Mouse (Mus musculus): Measurements from ENCODE around the gene Mbnl2. TPM values are rescaled to one million over a fixed set of nuclear protein-coding genes. Genes with fewer than 3 reads are reported as not detected.
A peak's percentile ranks its signal among the peaks of the same experiment; 100 is the strongest.
"Not testable (repeated sequence)": the region's sequence is repeated elsewhere in the genome, so short reads cannot be mapped to it uniquely, and the experiment has no call there.

The Mbnl2 gene
- polyA plus RNA-seq, 1 experiment from 2014 or later: 110 TPM

DNA sequence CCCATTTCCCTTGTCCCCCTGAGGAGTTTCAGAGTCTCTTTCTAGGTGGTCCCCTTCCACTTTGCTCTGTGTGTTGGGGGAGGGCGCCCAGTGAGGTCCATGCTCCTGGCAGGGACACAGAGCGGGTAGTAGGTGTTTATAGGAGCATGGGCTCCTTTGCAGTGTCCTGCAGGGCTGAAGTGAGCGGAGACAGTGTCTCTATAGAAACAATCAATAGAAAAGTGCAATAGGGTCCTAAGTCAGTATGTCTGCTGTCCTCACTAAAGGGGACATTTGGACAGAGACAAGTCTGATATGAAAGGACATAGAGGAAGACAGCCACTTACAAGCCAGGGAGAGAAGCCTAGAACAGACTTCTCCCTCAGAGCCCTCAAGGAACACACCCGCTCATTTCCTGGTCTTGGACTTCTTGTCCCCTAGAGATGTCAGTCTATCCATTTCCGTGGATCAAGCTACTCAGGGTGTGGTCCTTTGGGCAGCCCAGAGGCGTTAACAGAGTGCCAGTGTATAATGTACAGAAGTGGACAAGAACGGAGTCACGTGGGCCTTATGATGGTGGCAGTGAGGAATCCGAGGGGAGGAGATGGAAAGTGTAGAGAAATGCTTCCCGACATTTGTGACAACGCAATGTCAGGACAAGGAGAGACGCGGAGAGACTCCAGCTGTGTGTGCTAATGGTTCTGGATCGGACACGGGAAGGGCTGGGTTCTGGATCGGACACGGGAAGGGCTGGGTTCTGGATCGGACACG, 82.0 kb downstream of the Mbnl2 start:
- peaks cover 37% of the 10 kb centered on the region for H3K4me1 ChIP-seq (ENCODE audit: insufficient read depth)
- TF ChIP-seq CTCF (IDR thresholded peaks at IDR 0.05; ENCODE audit: low read depth): no peak
- H3K9me3 ChIP-seq (ENCODE audit: low read depth, low read length): no peaks in the 10 kb centered on the region
- no peaks in the 10 kb centered on the region for H3K27me3 ChIP-seq (ENCODE audit: insufficient read depth, low read length)
- 94% methylated on average over 19 of the region's 19 CpGs for WGBS
- H3K9ac ChIP-seq: no peak overlapping the region
- H3K36me3 ChIP-seq (ENCODE audit: insufficient read depth): 0 out of 2 replicates have a peak, but pooled peaks cover 4% of the 10 kb centered on the region
- no peak for ATAC-seq (ENCODE audit: insufficient read depth)
- H3K27ac ChIP-seq (ENCODE audit: low read depth): no peak overlapping the region
- DNase-seq: no peak
- H3K4me3 ChIP-seq (ENCODE audit: low read depth, low read length): no peak overlapping the region
- H3K4me2 ChIP-seq: no peak overlapping the region

DNA sequence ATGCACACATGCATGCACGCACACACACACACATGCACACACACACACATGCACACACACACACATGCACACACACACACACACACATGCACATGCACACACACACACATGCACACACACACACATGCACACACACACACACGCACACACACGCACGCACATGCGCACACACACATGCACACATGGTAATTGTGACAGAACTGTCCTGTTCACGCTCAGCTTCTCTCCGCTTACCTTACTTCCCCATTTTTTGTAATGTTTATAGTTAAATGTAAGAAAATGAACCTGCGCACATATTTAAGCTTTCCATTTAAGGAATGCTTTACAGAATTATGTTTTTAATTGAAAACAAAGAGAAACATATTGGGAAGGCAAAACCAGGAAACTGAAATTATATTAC, 84.1 kb downstream of the Mbnl2 start:
- not testable (repeated sequence) for H3K4me3 ChIP-seq (ENCODE audit: low read depth, low read length); ATAC-seq (ENCODE audit: insufficient read depth); H3K36me3 ChIP-seq (ENCODE audit: insufficient read depth); H3K27ac ChIP-seq (ENCODE audit: low read depth); H3K27me3 ChIP-seq (ENCODE audit: insufficient read depth, low read length); DNase-seq; H3K4me2 ChIP-seq; H3K9ac ChIP-seq; H3K9me3 ChIP-seq (ENCODE audit: low read depth, low read length)
- WGBS: 95% methylated on average over 8 of the region's 8 CpGs
- H3K4me1 ChIP-seq (ENCODE audit: insufficient read depth): peaks cover 21% of the 10 kb centered on the region

DNA sequence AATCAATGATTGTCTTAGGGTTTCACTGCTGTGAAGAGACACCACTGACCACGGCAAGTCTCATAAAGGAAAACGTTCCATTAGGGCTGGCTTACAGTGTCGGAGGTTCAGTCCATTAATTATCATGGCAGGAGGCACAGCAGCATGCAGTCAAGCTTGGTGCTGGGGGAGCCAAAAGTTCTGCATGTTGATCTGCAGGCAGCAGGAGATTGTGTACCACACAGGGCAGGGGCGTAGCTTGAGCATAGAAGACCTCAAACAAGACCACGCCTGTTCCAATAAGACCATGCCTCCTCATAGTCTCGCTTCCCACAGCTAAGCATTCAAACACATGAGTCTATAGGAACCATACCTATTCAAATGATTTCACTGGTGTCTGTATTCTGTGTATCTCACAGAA, 85.7 kb downstream of the Mbnl2 start:
- ATAC-seq (ENCODE audit: insufficient read depth): no peak

DNA sequence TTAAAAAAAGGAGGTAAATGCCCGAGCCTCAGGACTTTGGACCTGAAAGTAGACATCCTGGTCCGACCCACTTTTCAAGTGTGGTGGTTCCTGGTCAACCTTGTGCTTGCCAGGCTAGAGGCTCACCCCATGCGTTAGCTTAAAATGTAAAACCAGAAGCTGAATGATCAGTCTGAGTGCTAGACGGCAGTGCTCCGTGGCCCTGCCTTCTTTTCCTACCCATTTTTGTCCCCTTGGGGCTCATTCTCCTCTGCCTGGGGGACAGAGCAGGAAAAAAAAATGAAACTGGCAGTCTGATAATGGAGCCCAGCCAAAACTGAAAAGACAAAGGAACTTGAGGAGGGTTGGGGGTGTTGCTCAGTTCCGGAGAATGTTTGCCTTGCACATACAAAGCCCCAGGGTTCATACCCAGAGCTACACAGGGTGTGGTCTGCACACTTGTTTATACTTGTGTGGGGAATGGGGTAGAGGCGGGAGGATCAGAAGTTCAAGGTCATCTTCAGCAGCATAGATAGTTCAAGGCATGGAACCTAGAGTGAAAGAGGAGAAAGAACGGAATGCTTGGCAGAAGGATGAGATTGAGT, 87.0 kb downstream of the Mbnl2 start:
- peaks cover 8% of the 10 kb centered on the region; the same call in 1 of the 2 replicates for H3K4me1 ChIP-seq (ENCODE audit: insufficient read depth)
- WGBS: 44% methylated on average over 8 of the region's 8 CpGs
- H3K4me2 ChIP-seq: no peak overlapping the region
- DNase-seq (peak; percentile 77), ATAC-seq (ENCODE audit: insufficient read depth) (peak; percentile 81; the same call in 1 of the 2 replicates)
- H3K36me3 ChIP-seq (ENCODE audit: insufficient read depth): peaks cover 4% of the 10 kb centered on the region; the same call in 1 of the 2 replicates
- no peaks in the 10 kb centered on the region for H3K27me3 ChIP-seq (ENCODE audit: insufficient read depth, low read length)
- peak overlapping the region; percentile 60; the same call in 1 of the 2 replicates for H3K27ac ChIP-seq (ENCODE audit: low read depth)
- no peak overlapping the region for H3K4me3 ChIP-seq (ENCODE audit: low read depth, low read length)
- TF ChIP-seq CTCF (IDR thresholded peaks at IDR 0.05; ENCODE audit: low read depth): no peak
- no peaks in the 10 kb centered on the region for H3K9me3 ChIP-seq (ENCODE audit: low read depth, low read length)
- no peak overlapping the region for H3K9ac ChIP-seq

More for the DNA sequence above, 85.7 kb downstream of the Mbnl2 start:
- Histone ChIP-seq H3K4me1 (ENCODE audit: insufficient read depth) (peaks cover 8% of the 10 kb centered on the region), H3K9me3 (ENCODE audit: low read depth, low read length) (no peaks in the 10 kb centered on the region), H3K4me2 (no peak overlapping the region), H3K9ac (no peak overlapping the region), H3K4me3 (ENCODE audit: low read depth, low read length) (no peak overlapping the region), H3K27me3 (ENCODE audit: insufficient read depth, low read length) (no peaks in the 10 kb centered on the region), H3K27ac (ENCODE audit: low read depth) (no peak overlapping the region), H3K36me3 (ENCODE audit: insufficient read depth) (0 out of 2 replicates have a peak, but pooled peaks cover 4% of the 10 kb centered on the region)
- DNase-seq: no peak
- WGBS: 64% methylated on average over 6 of the region's 6 CpGs
- TF ChIP-seq CTCF (IDR thresholded peaks at IDR 0.05; ENCODE audit: low read depth): no peak

DNA sequence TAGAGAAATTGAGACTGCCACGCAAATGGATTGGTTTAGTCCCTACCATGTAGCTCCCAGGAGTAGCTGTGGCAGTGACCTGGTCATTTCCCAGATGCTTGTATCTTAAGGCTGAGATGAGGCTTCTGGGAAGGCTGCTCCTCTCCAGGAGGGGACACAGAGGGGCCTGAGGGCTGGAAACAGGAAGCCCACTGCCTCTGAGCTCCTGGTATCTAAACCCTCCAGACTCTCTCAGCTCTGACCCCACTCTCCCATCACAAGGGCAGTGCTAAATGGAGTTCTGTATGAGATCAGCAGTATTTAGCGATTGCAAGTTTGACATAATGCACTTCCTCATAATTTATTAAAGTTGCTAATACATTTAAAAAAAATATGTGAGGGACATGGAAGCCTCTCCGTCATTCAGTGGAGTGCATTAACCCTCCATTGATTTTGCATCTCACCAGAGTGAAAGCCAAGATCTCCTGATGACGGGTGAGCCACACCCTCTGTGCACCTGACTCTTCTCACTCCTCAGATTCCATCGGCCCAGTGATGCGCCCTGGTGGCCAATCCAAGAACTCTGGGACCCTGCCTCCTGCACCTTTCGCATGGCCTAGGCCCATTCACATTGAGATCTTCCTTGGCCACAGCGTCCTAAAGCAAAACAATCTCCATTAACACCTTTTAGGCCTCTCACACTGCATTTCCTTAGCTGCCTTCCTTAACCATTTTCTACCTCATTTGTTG, 87.8 kb downstream of the Mbnl2 start:
- Histone ChIP-seq H3K9me3 (ENCODE audit: low read depth, low read length) (no peaks in the 10 kb centered on the region), H3K4me1 (ENCODE audit: insufficient read depth) (peaks cover 8% of the 10 kb centered on the region; the same call in 1 of the 2 replicates), H3K27me3 (ENCODE audit: insufficient read depth, low read length) (no peaks in the 10 kb centered on the region), H3K9ac (no peak overlapping the region), H3K4me2 (no peak overlapping the region), H3K27ac (ENCODE audit: low read depth) (peak overlapping the region; percentile 50; the same call in 1 of the 2 replicates), H3K4me3 (ENCODE audit: low read depth, low read length) (no peak overlapping the region), H3K36me3 (ENCODE audit: insufficient read depth) (peaks cover 4% of the 10 kb centered on the region; the same call in 1 of the 2 replicates)
- ATAC-seq (ENCODE audit: insufficient read depth): peak; percentile 3; the same call in 1 of the 2 replicates
- TF ChIP-seq CTCF (IDR thresholded peaks at IDR 0.05; ENCODE audit: low read depth): peak; percentile 42
- WGBS: 69% methylated on average over 8 of the region's 8 CpGs
- DNase-seq: no peak

DNA sequence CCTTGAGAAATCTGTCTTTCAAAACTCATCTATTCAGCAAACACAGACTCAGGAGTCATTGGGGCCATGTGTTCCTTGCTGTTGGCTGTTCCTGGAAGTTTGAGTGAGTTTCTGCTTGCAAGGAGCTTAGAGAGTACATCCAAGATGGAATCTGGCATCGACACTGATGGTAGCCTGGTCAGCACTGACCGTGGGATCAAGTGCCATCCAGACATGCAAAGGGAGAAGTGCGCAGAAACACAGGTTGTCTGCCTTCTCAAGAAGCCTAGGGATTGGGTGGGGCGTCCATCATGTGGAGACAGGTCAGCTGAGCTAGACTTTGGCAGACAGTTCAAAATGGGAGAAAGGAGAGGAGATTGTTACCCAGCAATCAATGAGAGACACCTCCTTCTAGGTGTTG, 89.6 kb downstream of the Mbnl2 start:
- Histone ChIP-seq H3K4me2 (no peak overlapping the region), H3K27me3 (ENCODE audit: insufficient read depth, low read length) (no peaks in the 10 kb centered on the region), H3K27ac (ENCODE audit: low read depth) (no peak overlapping the region), H3K9ac (no peak overlapping the region), H3K9me3 (ENCODE audit: low read depth, low read length) (no peaks in the 10 kb centered on the region), H3K36me3 (ENCODE audit: insufficient read depth) (no peaks in the 10 kb centered on the region; the same call in 1 of the 2 replicates), H3K4me3 (ENCODE audit: low read depth, low read length) (no peak overlapping the region), H3K4me1 (ENCODE audit: insufficient read depth) (peaks cover 13% of the 10 kb centered on the region)
- TF ChIP-seq CTCF (IDR thresholded peaks at IDR 0.05; ENCODE audit: low read depth): no peak
- ATAC-seq (ENCODE audit: insufficient read depth) (no peak), DNase-seq (no peak)
- whole genome bisulfite sequencing: 89% methylated on average over 4 of the region's 4 CpGs

DNA sequence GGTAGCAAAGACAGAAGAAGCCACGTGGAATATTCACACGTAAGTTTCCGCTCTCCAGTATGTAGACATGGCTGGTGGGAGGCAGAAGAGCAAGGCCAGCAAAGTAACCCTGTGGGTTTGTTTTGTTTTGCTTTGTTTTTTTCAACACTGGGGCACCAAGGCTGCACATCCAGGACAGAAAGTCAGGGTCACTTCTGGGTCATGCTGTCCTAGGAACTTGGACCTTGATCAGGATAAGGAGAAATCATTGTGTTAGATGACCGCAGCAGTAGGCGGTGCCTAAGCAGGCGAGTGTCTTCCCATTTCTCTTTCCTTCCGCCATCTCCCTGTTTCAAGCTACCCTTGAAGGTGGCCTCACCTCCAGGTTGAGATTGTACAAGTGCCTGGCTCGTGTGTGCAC, 91.5 kb downstream of the Mbnl2 start:
- H3K4me3 ChIP-seq (ENCODE audit: low read depth, low read length): no peak overlapping the region
- peaks cover 19% of the 10 kb centered on the region for H3K4me1 ChIP-seq (ENCODE audit: insufficient read depth)
- H3K9me3 ChIP-seq (ENCODE audit: low read depth, low read length): no peaks in the 10 kb centered on the region
- no peak overlapping the region for H3K27ac ChIP-seq (ENCODE audit: low read depth)
- DNase-seq: no peak
- TF ChIP-seq CTCF (IDR thresholded peaks at IDR 0.05; ENCODE audit: low read depth): no peak
- 89% methylated on average over 8 of the region's 8 CpGs for WGBS
- no peak overlapping the region for H3K9ac ChIP-seq
- H3K4me2 ChIP-seq: no peak overlapping the region
- ATAC-seq (ENCODE audit: insufficient read depth): no peak
- H3K36me3 ChIP-seq (ENCODE audit: insufficient read depth): no peaks in the 10 kb centered on the region; the same call in 1 of the 2 replicates
- no peaks in the 10 kb centered on the region for H3K27me3 ChIP-seq (ENCODE audit: insufficient read depth, low read length)

All from lung, embryonic 14.5 days (tissue).